In genomic region chr4:156133943-156134605, GRCm38 (mm10) we compare ENCODE assay signal across 17 mouse cellular contexts. TPM values are rescaled to one million over a fixed set of nuclear protein-coding genes. Genes with fewer than 3 reads are reported as not detected.
DNase-seq lines count a peak whose midpoint lies in the region; ATAC-seq and TF ChIP-seq lines count a peak whose summit lies in the region.
"Had no signal": no experiment of that assay in that cellular context is flagged by ENCODE, and none has a peak within 500 bp of the region (broad histone marks: within the 10 kb centered on the region; RNA-seq: fewer than 3 reads in every experiment).

No protein-coding gene starts in this region.

- no peaks in the 10 kb centered on the region for H3K36me3 ChIP-seq in kidney, embryonic 16.5 days (ENCODE audit: insufficient read depth, low read length)
- no peaks in the 10 kb centered on the region for H3K36me3 ChIP-seq in ES-E14 (ENCODE audit: control insufficient read depth, insufficient read depth, low read length, poor library complexity, severe bottlenecking)
- no peaks in the 10 kb centered on the region for H3K36me3 ChIP-seq in intestine, embryonic 15.5 days
- H3K36me3 ChIP-seq: liver, embryonic 13.5 days; midbrain, embryonic 15.5 days had no signal

- ATAC-seq in kidney, embryonic 16.5 days (ENCODE audit: low FRiP score, low TSS enrichment) = no peak
- peak; percentile 64 for ATAC-seq in intestine, embryonic 15.5 days
- ATAC-seq: midbrain, embryonic 15.5 days; Patski had no signal

- peaks cover 5% of the 10 kb centered on the region; the same call in 1 of the 2 replicates for H3K9me3 ChIP-seq in kidney, embryonic 16.5 days (ENCODE audit: low read length)
- H3K9me3 ChIP-seq in ES-E14 (ENCODE audit: control insufficient read depth, insufficient read depth, low read depth, low read length) = no peaks in the 10 kb centered on the region
- H3K9me3 ChIP-seq in intestine, embryonic 15.5 days = no peaks in the 10 kb centered on the region
- H3K9me3 ChIP-seq: midbrain, embryonic 15.5 days had no signal

- no peaks in the 10 kb centered on the region for H3K4me1 ChIP-seq in kidney, embryonic 16.5 days (ENCODE audit: insufficient read depth, low read length)
- H3K4me1 ChIP-seq in ES-E14 (ENCODE audit: control insufficient read depth in 2 of 2, insufficient read depth in 2 of 2, low read length in 2 of 2, poor library complexity in 1 of 2) = peaks cover 5 to 13% of the 10 kb centered on the region in 2 experiments; a peak in 2 of 4 replicates
- peaks cover 4% of the 10 kb centered on the region; the same call in 1 of the 2 replicates for H3K4me1 ChIP-seq in intestine, embryonic 15.5 days (replicated peaks)
- H3K4me1 ChIP-seq: midbrain, embryonic 15.5 days had no signal

- no peak overlapping the region for H3K4me2 ChIP-seq in kidney, embryonic 16.5 days (replicated peaks; ENCODE audit: low read depth, low read length)
- H3K4me2 ChIP-seq in intestine, embryonic 15.5 days (replicated peaks) = no peak overlapping the region
- H3K4me2 ChIP-seq: heart, embryonic 11.5 days; hindbrain, embryonic 14.5 days; liver, embryonic 13.5 days; midbrain, embryonic 15.5 days had no signal

- in situ Hi-C loops in ES-E14 (cut with MboI; ENCODE audit: low sequenced_read_pairs in 2 of 2, unreplicated experiment in 2 of 2) = no loop called here

- H3K4me3 ChIP-seq in kidney, embryonic 16.5 days (ENCODE audit: low read length) = no peak overlapping the region
- peak overlapping the region; percentile 3 to 42; a peak in 2 of 4 replicates for H3K4me3 ChIP-seq in ES-E14 (ENCODE audit: insufficient read depth in 1 of 2, low read depth in 1 of 2, low read length in 2 of 2, poor library complexity in 1 of 2, severe bottlenecking in 1 of 2)
- H3K4me3 ChIP-seq in intestine, embryonic 15.5 days (replicated peaks) = no peak overlapping the region
- H3K4me3 ChIP-seq: gastrocnemius, adult 2 months; liver, embryonic 13.5 days; midbrain, embryonic 15.5 days had no signal

- no peak overlapping the region for H3K9ac ChIP-seq in kidney, embryonic 16.5 days (replicated peaks; ENCODE audit: low read length)
- H3K9ac ChIP-seq in ES-E14 (ENCODE audit: insufficient read depth, low read depth, low read length, poor library complexity, severe bottlenecking) = peak overlapping the region; percentile 2
- H3K9ac ChIP-seq in intestine, embryonic 15.5 days = no peak overlapping the region
- H3K9ac ChIP-seq: hindbrain, embryonic 14.5 days; liver, embryonic 13.5 days; midbrain, embryonic 15.5 days had no signal

- WGBS in kidney, embryonic 16.5 days = 80% methylated on average over 12 of the region's 12 CpGs
- 73% methylated on average over 12 of the region's 12 CpGs for WGBS in intestine, embryonic 15.5 days

- H3K27me3 ChIP-seq in kidney, embryonic 16.5 days (ENCODE audit: insufficient read depth, low read length) = no peaks in the 10 kb centered on the region
- no peaks in the 10 kb centered on the region for H3K27me3 ChIP-seq in intestine, embryonic 15.5 days (replicated peaks)
- H3K27me3 ChIP-seq: liver, embryonic 13.5 days; midbrain, embryonic 15.5 days; Patski had no signal

- DNase-seq in kidney, adult 18-20 months = peak; percentile 34
- no peak for DNase-seq in ES-E14 (ENCODE audit: low read depth, low spot score)
- peak; percentile 20 to 43 for DNase-seq in kidney, postnatal 36 days
- no peak for DNase-seq in adrenal gland, adult (ENCODE audit: inconsistent age in 2 of 2, low spot score in 1 of 2)
- no peak for DNase-seq in adrenal gland, adult 2 months
- no peak for DNase-seq in heart, adult 18-20 months
- DNase-seq: adrenal gland, postnatal 36 days; gastrocnemius, adult 2 months; liver, embryonic 13.5 days; spleen, adult 18-20 months; thymus, adult 18-20 months had no signal

- no peak overlapping the region for H3K27ac ChIP-seq in kidney, embryonic 16.5 days (ENCODE audit: low read length)
- no peak overlapping the region for H3K27ac ChIP-seq in ES-E14 (ENCODE audit: insufficient read depth, low read depth, low read length, poor library complexity, severe bottlenecking)
- H3K27ac ChIP-seq in intestine, embryonic 15.5 days = no peak overlapping the region
- H3K27ac ChIP-seq: hindbrain, embryonic 14.5 days; liver, embryonic 13.5 days; midbrain, embryonic 15.5 days had no signal

TF ChIP-seq in ES-E14, 5 proteins besides CTCF, POLR2A, EP300 and RAD21:
- TF ChIP-seq ZC3H11A (IDR thresholded peaks at IDR 0.05; ENCODE audit: borderline replicate concordance, low read depth, low read length) (no peak), MAFK (IDR thresholded peaks at IDR 0.05; ENCODE audit: insufficient read depth, low read depth, low read length) (0 out of 2 replicates have a peak, but pooled peaks have one; percentile 6)

RNA-seq across cellular contexts. Expression of gene Rnf223, which starts 3.8 kb away (rescaled TPM):
- 0.19 and 0.32 TPM in 2 replicates for polyA plus RNA-seq in kidney, embryonic 16.5 days (2015; fragmentation: Nextera tagmentation; extraction: Ambion mirVana)
- 1.7 and 2.2 TPM in 2 replicates for total RNA-seq in ES-E14 (2012; rRNA removed)
- polyA plus RNA-seq in intestine, embryonic 15.5 days (2015; fragmentation: Nextera tagmentation; extraction: Ambion mirVana) = 0.06 and 0.18 TPM in 2 replicates
- under 1 TPM; 0.17 TPM for total RNA-seq in adrenal gland, adult 2 months (2021)
- polyA plus RNA-seq in adrenal gland, adult 2 months (2012; rRNA removed) = 0.34 and 0.46 TPM in 2 replicates
- under 1 TPM; 0.07 to 0.15 TPM for total RNA-seq in heart, adult 18-20 months (2021)
- total RNA-seq: gastrocnemius, adult 2 months had no signal
- polyA plus RNA-seq: heart, embryonic 11.5 days had no signal

RNA-seq across cellular contexts. Expression of gene 9430015G10Rik, which starts 24.3 kb away (rescaled TPM):
- 48.3 and 48.7 TPM in 2 replicates for polyA plus RNA-seq in kidney, embryonic 16.5 days (2015; fragmentation: Nextera tagmentation; extraction: Ambion mirVana)
- total RNA-seq in ES-E14 (2012; rRNA removed) = 83.4 and 131 TPM in 2 replicates
- 22.2 and 22.8 TPM in 2 replicates for polyA plus RNA-seq in intestine, embryonic 15.5 days (2015; fragmentation: Nextera tagmentation; extraction: Ambion mirVana)
- 1 to 10 TPM; 5.7 to 9.6 TPM for total RNA-seq in adrenal gland, adult 2 months (2021)
- polyA plus RNA-seq in adrenal gland, adult 2 months (2012; rRNA removed) = 14.6 and 15.6 TPM in 2 replicates
- 1 to 10 TPM; 2.0 to 3.0 TPM for total RNA-seq in heart, adult 18-20 months (2021)

Comparison
In these comparisons a context has a peak if more than half of its experiments do, and no peak if none do; other contexts are left out.
1. DNase-seq: peak in kidney, adult 18-20 months (single experiment) and kidney, postnatal 36 days (2 of 2); none in ES-E14 (single experiment), adrenal gland, adult (0 of 2), adrenal gland, adult 2 months (single experiment) and heart, adult 18-20 months (0 of 2).
2. H3K4me3 ChIP-seq: peak in ES-E14 (2 of 2); none in kidney, embryonic 16.5 days (single experiment) and intestine, embryonic 15.5 days (single experiment).